Mouse (Mus musculus): Measurements from ENCODE around the gene Fam78b. TPM values are rescaled to one million over a fixed set of nuclear protein-coding genes. Genes with fewer than 3 reads are reported as not detected.

Fam78b gene
- 10 to 100 TPM; 24.6 to 27.9 TPM for total RNA-seq (2021)

- peak; percentile 27 to 38 for DNase-seq (ENCODE audit: extremely low spot score in 1 of 2, low spot score in 1 of 2)
Measured at GRCm38 (mm10) chr1:167001174-167001843, at the start of gene Fam78b. TSS of gene Fam78b (plus strand) at chr1:167001417.

GRCm38 (mm10) chr1:166964508-166964907, 36.7 kb upstream of the Fam78b start:
- DNase-seq (ENCODE audit: extremely low spot score in 1 of 2, low spot score in 1 of 2), result no peak

GRCm38 (mm10) chr1:166968271-166968670, 32.9 kb upstream of the Fam78b start:
- no peak for DNase-seq (ENCODE audit: extremely low spot score in 1 of 2, low spot score in 1 of 2)

GRCm38 (mm10) chr1:166973731-166974130, 27.5 kb upstream of the Fam78b start:
- no peak for DNase-seq (ENCODE audit: extremely low spot score in 1 of 2, low spot score in 1 of 2)

GRCm38 (mm10) chr1:166978611-166979010, 22.6 kb upstream of the Fam78b start:
- DNase-seq (ENCODE audit: extremely low spot score in 1 of 2, low spot score in 1 of 2), result no peak

GRCm38 (mm10) chr1:166994266-166994665, 7.0 kb upstream of the Fam78b start:
- DNase-seq (ENCODE audit: extremely low spot score in 1 of 2, low spot score in 1 of 2), result no peak

GRCm38 (mm10) chr1:166996250-166996649, 5.0 kb upstream of the Fam78b start:
- no peak for DNase-seq (ENCODE audit: extremely low spot score in 1 of 2, low spot score in 1 of 2)

- no peak for DNase-seq (ENCODE audit: extremely low spot score in 1 of 2, low spot score in 1 of 2)
Measured at GRCm38 (mm10) chr1:166996811-166997210, 4.4 kb upstream of the Fam78b start.

- peak; percentile 71 to 74 for DNase-seq (ENCODE audit: extremely low spot score in 1 of 2, low spot score in 1 of 2)
Measured at GRCm38 (mm10) chr1:167000529-167001173, 566 bp upstream of the Fam78b start.

- DNase-seq (ENCODE audit: extremely low spot score in 1 of 2, low spot score in 1 of 2), result no peak
Measured at GRCm38 (mm10) chr1:167001844-167002485, 748 bp downstream of the Fam78b start.

GRCm38 (mm10) chr1:167002486-167002850, 1.3 kb downstream of the Fam78b start:
- peak; percentile 22 to 24 for DNase-seq (ENCODE audit: extremely low spot score in 1 of 2, low spot score in 1 of 2)

GRCm38 (mm10) chr1:167004621-167005020, 3.4 kb downstream of the Fam78b start:
- no peak for DNase-seq (ENCODE audit: extremely low spot score in 1 of 2, low spot score in 1 of 2)

GRCm38 (mm10) chr1:167007341-167007740, 6.1 kb downstream of the Fam78b start:
- no peak for DNase-seq (ENCODE audit: extremely low spot score in 1 of 2, low spot score in 1 of 2)

- DNase-seq (ENCODE audit: extremely low spot score in 1 of 2, low spot score in 1 of 2), result no peak
Measured at GRCm38 (mm10) chr1:167010190-167010589, 9.0 kb downstream of the Fam78b start.

GRCm38 (mm10) chr1:167011301-167011700, 10.1 kb downstream of the Fam78b start:
- DNase-seq (ENCODE audit: extremely low spot score in 1 of 2, low spot score in 1 of 2), result no peak

- no peak for DNase-seq (ENCODE audit: extremely low spot score in 1 of 2, low spot score in 1 of 2)
Measured at GRCm38 (mm10) chr1:167012616-167013015, 11.4 kb downstream of the Fam78b start.

- DNase-seq (ENCODE audit: extremely low spot score in 1 of 2, low spot score in 1 of 2), result peak in 1 of 2 experiments; percentile 14
Measured at GRCm38 (mm10) chr1:167013234-167013864, 12.1 kb downstream of the Fam78b start.

- DNase-seq (ENCODE audit: extremely low spot score in 1 of 2, low spot score in 1 of 2), result no peak
Measured at GRCm38 (mm10) chr1:167016269-167016668, 15.1 kb downstream of the Fam78b start.

GRCm38 (mm10) chr1:167022001-167022424, 20.8 kb downstream of the Fam78b start:
- DNase-seq (ENCODE audit: extremely low spot score in 1 of 2, low spot score in 1 of 2), result no peak

- no peak for DNase-seq (ENCODE audit: extremely low spot score in 1 of 2, low spot score in 1 of 2)
Measured at GRCm38 (mm10) chr1:167022541-167023121, 21.4 kb downstream of the Fam78b start.

GRCm38 (mm10) chr1:167023794-167024193, 22.6 kb downstream of the Fam78b start:
- DNase-seq (ENCODE audit: extremely low spot score in 1 of 2, low spot score in 1 of 2), result no peak

Measured in layer of hippocampus, postnatal 25 days (tissue).